Mouse (Mus musculus) ES-E14 (cell line): ENCODE measurements around the gene Sorcs2.

Experiments
- CHD2 ChIP-seq: IDR thresholded peaks from 2 replicates; pipeline ENCODE4 v1.6.1; 2014; ENCODE audit warnings: mild to moderate bottlenecking, low read depth, low read length, inconsistent platforms
- MAFK ChIP-seq: IDR thresholded peaks from 2 replicates; pipeline ENCODE4 v1.6.1; 2014; ENCODE audit warnings: mild to moderate bottlenecking, low read depth, low read length, inconsistent platforms; ENCODE audit not compliant: insufficient read depth
- ZNF384 ChIP-seq: IDR thresholded peaks from 2 replicates; pipeline ENCODE4 v1.6.1; 2012; ENCODE audit warnings: low read depth, low read length, inconsistent platforms

- TF ChIP-seq ZNF384 (no peak), MAFK (no peak), CHD2 (no peak)
Measured at GRCm38 (mm10) chr5:36427831-36428230, 29.9 kb upstream of the Sorcs2 start.
